Mouse (Mus musculus): ENCODE results near the gene Vmn2r108.
"Not testable (repeated sequence)": the region's sequence is repeated elsewhere in the genome, so short reads cannot be mapped to it uniquely, and the experiment has no call there.

The Vmn2r108 gene

DNA sequence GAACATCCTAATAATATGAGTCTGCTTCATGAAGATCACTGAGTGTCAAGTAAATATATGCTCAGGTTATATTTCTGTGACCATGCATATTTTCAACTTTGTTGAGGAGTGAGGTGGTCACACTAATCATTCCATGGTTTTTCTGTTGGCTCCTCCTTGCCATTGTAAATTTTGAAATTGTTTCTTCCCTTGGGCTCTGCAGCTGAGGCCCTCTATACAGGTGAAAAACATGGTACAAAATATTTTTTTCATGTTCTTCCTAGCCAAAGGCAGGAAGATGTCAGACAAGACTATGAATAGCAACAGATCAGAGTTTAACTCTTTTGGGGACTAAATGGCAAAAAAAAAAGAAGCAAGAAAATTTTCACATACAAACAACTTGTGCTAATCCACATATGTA, at the start of gene Vmn2r108:
Gene Vmn2r108 (minus strand): TSS at position 101 of the 400 bp plus-strand sequence.
- DNase-seq (ENCODE audit: low spot score): no peak

DNA sequence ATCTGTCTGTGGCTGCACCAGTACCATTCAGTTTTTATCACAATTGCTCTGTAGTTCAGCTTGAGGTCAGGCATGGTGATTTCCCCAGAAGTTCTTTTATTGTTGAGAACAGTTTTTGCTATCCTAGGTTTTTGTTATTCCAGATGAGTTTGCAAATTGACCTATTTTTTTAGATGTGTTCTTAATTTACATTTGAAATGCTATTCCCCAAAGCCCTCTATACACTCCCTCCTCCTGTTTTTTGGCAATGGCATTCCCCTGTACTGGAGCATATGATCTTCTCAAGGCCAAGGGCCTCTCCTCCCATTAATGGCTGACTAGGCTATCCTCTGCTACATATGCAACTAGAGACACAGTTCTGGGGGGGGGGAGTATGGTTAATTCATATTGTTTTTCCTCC, 27.1 kb upstream of the Vmn2r108 start:
- DNase-seq (ENCODE audit: low spot score): not testable (repeated sequence)

DNA sequence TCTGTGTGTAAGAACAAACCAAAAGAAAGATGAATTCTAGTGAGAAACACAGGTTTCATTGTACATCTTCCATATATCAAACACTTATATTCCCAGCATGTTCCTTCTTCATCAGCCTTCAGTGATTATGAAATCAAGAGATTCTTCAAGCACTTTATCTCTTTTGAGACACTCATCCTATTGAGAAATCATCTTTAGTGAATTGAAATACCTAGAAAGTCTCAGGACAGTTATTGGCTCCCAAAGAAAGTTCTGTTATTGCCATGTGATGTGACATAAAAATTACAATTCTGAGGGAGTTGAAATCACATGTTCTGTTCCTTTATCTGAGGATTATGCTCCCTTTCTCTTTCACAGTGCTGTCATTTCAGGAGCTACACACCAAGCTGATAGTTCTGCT, 16.7 kb upstream of the Vmn2r108 start, which contains the start of gene Vmn1r225:
Gene Vmn1r225 (plus strand): TSS at position 301 of the 400 bp plus-strand sequence.
- no peak for DNase-seq (ENCODE audit: low spot score)

DNA sequence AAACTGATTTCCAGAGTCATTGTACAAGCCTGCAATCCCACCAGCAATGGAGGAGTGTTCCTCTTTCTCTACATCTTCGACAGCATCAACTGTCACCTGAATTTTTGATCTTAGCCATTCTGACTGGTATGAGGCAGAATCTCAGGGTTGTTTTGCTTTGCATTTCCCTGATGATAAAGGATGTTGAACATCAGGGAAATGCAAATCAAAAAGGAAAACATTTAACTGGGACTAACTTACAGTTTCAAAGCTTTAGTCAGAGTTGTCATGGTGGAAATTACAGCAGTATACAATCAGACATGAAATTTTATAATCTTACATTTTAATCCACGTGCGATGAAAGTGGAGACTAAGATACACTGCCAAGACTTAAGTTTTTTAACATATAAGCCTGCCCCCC, 7.8 kb downstream of the Vmn2r108 start:
- no peak for DNase-seq (ENCODE audit: low spot score)

DNA sequence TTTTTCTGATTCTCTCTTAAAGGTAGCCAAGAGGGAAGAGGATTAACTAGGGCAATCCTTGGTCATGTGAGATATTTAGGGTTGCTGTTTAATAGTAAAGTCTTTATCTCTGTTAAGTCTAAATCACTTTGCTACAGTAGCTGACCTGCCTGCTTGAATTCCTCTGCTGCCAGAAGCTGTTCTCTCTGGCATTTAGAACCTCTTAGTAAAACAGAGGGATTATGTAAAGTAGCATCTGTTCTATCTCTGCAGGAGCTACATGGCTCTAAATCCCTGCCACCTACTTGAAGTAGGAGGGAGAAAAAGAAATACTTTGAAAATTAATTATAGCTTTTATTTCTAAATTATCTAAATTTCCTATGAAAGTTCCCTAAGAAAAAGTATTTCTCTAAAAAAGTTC, 41.9 kb downstream of the Vmn2r108 start:
- no peak for DNase-seq (ENCODE audit: low spot score)

DNA sequence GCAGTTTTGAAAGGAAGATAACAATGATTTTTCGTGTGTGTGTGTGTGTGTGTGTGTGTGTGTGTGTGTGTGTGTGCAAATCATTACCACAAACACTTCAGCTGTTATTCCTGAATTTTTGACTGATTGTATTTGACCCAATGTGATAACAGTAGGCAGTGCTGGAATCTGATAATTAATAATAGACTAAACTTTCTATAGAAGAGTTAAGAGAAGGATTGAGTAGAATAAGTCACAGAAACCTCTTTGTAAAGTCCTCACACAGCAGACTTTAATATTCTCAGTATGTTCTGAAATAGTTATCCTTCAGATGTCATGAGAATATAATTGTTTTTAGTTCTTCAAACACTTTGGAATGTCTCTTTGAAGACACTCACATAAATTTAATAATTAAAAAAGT, 67.3 kb downstream of the Vmn2r108 start, which contains the start of gene Vmn1r224:
Gene Vmn1r224 (plus strand): TSS at position 301 of the 400 bp plus-strand sequence.
- DNase-seq (ENCODE audit: low spot score): no peak

Measured in embryo, embryonic 10 days (tissue).